Mouse (Mus musculus): ENCODE results near the gene Ndufa5. TPM values are rescaled to one million over a fixed set of nuclear protein-coding genes. Genes with fewer than 3 reads are reported as not detected.

Gene Ndufa5
- polyA plus RNA-seq, 1 experiment from 2014 or later, result 232 TPM

DNA sequence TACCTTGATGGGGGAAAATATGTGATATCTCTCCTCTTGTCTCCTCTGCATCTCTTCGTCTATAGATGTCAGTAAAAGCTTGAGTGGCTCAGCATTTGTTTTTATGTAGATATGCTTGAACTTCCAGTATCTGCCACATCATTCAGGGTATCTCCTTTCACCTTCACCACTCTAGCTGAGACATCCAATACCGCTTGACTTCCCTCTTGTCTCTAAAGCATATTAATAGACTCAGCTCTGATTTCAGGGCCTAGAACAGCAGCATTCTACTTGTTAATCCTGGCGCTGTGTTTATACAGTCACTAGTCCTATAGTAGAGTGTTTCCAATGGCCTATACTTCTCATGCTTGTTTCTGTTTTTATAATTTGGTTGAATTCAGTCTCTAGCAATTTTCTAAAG is 5.0 kb upstream of the Ndufa5 start:
- H3K4me3 ChIP-seq (ENCODE audit: low read depth, low read length), result no peak overlapping the region
- no peak for ATAC-seq (replicated peaks; ENCODE audit: low FRiP score)
- WGBS, result 80% methylated on average over 3 of the region's 3 CpGs
- no peak overlapping the region for H3K4me2 ChIP-seq (ENCODE audit: low read depth, low read length, severe bottlenecking)
- no peaks in the 10 kb centered on the region for H3K27me3 ChIP-seq (ENCODE audit: control insufficient read depth, insufficient read depth, low read length)
- no peak for DNase-seq (ENCODE audit: low spot score)
- no peaks in the 10 kb centered on the region for H3K9me3 ChIP-seq (ENCODE audit: control insufficient read depth, low read length)
- no peak overlapping the region for H3K9ac ChIP-seq (ENCODE audit: low read length)
- no peak overlapping the region for H3K27ac ChIP-seq (ENCODE audit: low read depth, low read length)
- H3K36me3 ChIP-seq (ENCODE audit: control insufficient read depth, insufficient read depth, low read length), result no peaks in the 10 kb centered on the region
- H3K4me1 ChIP-seq (replicated peaks; ENCODE audit: control insufficient read depth, insufficient read depth, low read length), result no peaks in the 10 kb centered on the region

DNA sequence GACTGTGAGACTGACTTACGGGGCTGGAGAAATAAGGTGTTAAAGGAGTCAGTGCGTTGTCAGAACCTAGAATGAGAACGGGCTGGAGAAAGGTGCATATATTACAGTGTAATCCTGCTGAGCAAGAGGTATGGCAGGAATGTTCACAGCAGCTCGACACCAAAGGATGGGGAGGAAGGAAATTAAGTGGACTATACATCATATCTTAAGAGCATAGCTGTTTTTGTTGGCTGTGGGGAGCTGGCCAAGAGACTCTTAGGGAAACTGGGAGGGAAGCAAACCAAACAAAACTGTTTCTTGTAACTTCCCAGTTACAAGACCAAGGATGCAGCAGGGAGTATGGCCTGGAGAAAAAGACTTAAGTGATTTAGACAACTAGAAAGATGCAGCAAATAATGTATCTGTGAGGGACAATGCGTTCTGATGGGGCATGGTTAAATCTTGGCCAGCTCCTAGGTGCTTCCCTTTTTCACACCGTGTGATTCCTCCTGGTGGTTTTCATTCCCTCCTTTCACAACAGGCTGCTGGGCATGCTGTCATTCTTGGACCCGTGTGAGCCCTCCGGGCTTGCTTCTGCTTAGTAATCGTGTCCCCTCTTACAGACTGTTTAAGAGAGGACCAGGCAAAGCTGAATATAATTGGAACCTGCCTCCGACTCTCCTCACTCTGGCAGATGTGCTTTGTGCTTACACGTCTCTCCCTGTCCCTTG is 3.1 kb upstream of the Ndufa5 start:
- ATAC-seq (replicated peaks; ENCODE audit: low FRiP score) (no peak), DNase-seq (ENCODE audit: low spot score) (no peak)
- peak overlapping the region; percentile 18; the same call in 1 of the 2 replicates for H3K4me2 ChIP-seq (ENCODE audit: low read depth, low read length, severe bottlenecking)
- H3K4me1 ChIP-seq (replicated peaks; ENCODE audit: control insufficient read depth, insufficient read depth, low read length), result 0 out of 2 replicates have a peak, but pooled peaks cover 2% of the 10 kb centered on the region
- 66% methylated on average over 11 of the region's 11 CpGs for WGBS
- no peaks in the 10 kb centered on the region for H3K36me3 ChIP-seq (ENCODE audit: control insufficient read depth, insufficient read depth, low read length)
- H3K9me3 ChIP-seq (ENCODE audit: control insufficient read depth, low read length), result no peaks in the 10 kb centered on the region
- no peak overlapping the region for H3K9ac ChIP-seq (ENCODE audit: low read length)
- no peak overlapping the region for H3K4me3 ChIP-seq (ENCODE audit: low read depth, low read length)
- H3K27me3 ChIP-seq (ENCODE audit: control insufficient read depth, insufficient read depth, low read length), result no peaks in the 10 kb centered on the region
- H3K27ac ChIP-seq (ENCODE audit: low read depth, low read length), result no peak overlapping the region

- no peak for ATAC-seq (replicated peaks; ENCODE audit: low FRiP score)
- Histone ChIP-seq H3K36me3 (ENCODE audit: control insufficient read depth, insufficient read depth, low read length) (no peaks in the 10 kb centered on the region), H3K27me3 (ENCODE audit: control insufficient read depth, insufficient read depth, low read length) (no peaks in the 10 kb centered on the region), H3K27ac (ENCODE audit: low read depth, low read length) (no peak overlapping the region), H3K4me2 (ENCODE audit: low read depth, low read length, severe bottlenecking) (peak overlapping the region; percentile 18; the same call in 1 of the 2 replicates), H3K4me3 (ENCODE audit: low read depth, low read length) (no peak overlapping the region), H3K9ac (ENCODE audit: low read length) (no peak overlapping the region), H3K4me1 (replicated peaks; ENCODE audit: control insufficient read depth, insufficient read depth, low read length) (0 out of 2 replicates have a peak, but pooled peaks cover 3% of the 10 kb centered on the region), H3K9me3 (ENCODE audit: control insufficient read depth, low read length) (no peaks in the 10 kb centered on the region)
- 20% methylated on average over 4 of the region's 4 CpGs for WGBS
- DNase-seq (ENCODE audit: low spot score), result peak; percentile 52
Observed at GRCm38 (mm10) chr6:24530166-24530565, 2.4 kb upstream of the Ndufa5 start.

DNA sequence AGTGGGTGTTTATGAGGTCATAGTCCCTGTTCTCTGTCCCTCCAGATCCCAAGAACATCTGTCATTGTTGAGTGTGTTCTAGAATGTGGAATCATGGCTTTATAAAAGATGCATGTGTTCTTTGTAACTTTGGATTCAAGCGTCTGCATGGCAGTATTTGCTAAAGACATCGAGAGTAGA is 141 bp upstream of the Ndufa5 start, which contains the start of gene Asb15:
Asb15 (plus strand) TSS at position 81 of the 180 bp plus-strand sequence.
- Histone ChIP-seq H3K9ac (ENCODE audit: low read length) (peak within 1 kb of the TSS; percentile 65), H3K27ac (ENCODE audit: low read depth, low read length) (no peak within 1 kb of the TSS), H3K4me1 (replicated peaks; ENCODE audit: control insufficient read depth, insufficient read depth, low read length) (0 out of 2 replicates have a peak, but pooled peaks cover 3% of the 10 kb centered on the region), H3K36me3 (ENCODE audit: control insufficient read depth, insufficient read depth, low read length) (peaks cover 2% of the 10 kb centered on the region; the same call in 1 of the 2 replicates), H3K4me2 (ENCODE audit: low read depth, low read length, severe bottlenecking) (peak within 1 kb of the TSS; percentile 56), H3K27me3 (ENCODE audit: control insufficient read depth, insufficient read depth, low read length) (no peaks in the 10 kb centered on the region), H3K9me3 (ENCODE audit: control insufficient read depth, low read length) (no peaks in the 10 kb centered on the region), H3K4me3 (ENCODE audit: low read depth, low read length) (peak within 1 kb of the TSS; percentile 82)
- WGBS, result 51% methylated on average over 2 of the region's 2 CpGs
- no peak; the same call in 1 of the 2 replicates for ATAC-seq (replicated peaks; ENCODE audit: low FRiP score)
- DNase-seq (ENCODE audit: low spot score), result no peak

GRCm38 (mm10) chr6:24525705-24526104 is 2.1 kb downstream of the Ndufa5 start:
- Histone ChIP-seq H3K27me3 (ENCODE audit: control insufficient read depth, insufficient read depth, low read length) (no peaks in the 10 kb centered on the region), H3K9ac (ENCODE audit: low read length) (no peak overlapping the region), H3K9me3 (ENCODE audit: control insufficient read depth, low read length) (no peaks in the 10 kb centered on the region), H3K4me3 (ENCODE audit: low read depth, low read length) (no peak overlapping the region), H3K27ac (ENCODE audit: low read depth, low read length) (no peak overlapping the region), H3K4me2 (ENCODE audit: low read depth, low read length, severe bottlenecking) (no peak overlapping the region), H3K36me3 (ENCODE audit: control insufficient read depth, insufficient read depth, low read length) (peaks cover 2% of the 10 kb centered on the region; the same call in 1 of the 2 replicates), H3K4me1 (replicated peaks; ENCODE audit: control insufficient read depth, insufficient read depth, low read length) (0 out of 2 replicates have a peak, but pooled peaks cover 3% of the 10 kb centered on the region)
- 90% methylated on average over 3 of the region's 3 CpGs for WGBS
- no peak for DNase-seq (ENCODE audit: low spot score)
- ATAC-seq (replicated peaks; ENCODE audit: low FRiP score), result no peak

DNA sequence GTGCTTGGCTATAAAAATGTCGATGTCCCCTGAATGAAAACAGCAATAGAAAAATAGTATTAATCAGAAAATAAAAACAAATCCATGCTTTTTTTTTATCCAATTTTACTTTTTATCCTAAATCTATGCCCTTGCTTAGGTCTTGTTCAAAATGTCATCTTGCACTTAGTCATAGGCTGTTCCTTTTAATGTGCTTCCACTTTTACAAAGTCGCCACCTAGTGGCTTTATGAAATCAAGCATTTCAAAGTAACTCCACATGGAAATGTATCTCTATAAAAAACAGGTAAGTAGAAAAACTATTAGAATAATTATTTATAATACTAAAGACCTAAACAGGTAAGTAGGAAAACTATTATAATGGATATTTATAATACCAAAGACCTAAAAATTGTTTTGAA is 11.6 kb downstream of the Ndufa5 start:
- H3K4me3 ChIP-seq (ENCODE audit: low read depth, low read length), result no peak overlapping the region
- no peak overlapping the region for H3K27ac ChIP-seq (ENCODE audit: low read depth, low read length)
- ATAC-seq (replicated peaks; ENCODE audit: low FRiP score) (peak; percentile 54; the same call in 1 of the 2 replicates), DNase-seq (ENCODE audit: low spot score) (no peak)
- no peaks in the 10 kb centered on the region for H3K27me3 ChIP-seq (ENCODE audit: control insufficient read depth, insufficient read depth, low read length)
- no peak overlapping the region for H3K4me2 ChIP-seq (ENCODE audit: low read depth, low read length, severe bottlenecking)
- H3K9ac ChIP-seq (ENCODE audit: low read length), result no peak overlapping the region
- no peaks in the 10 kb centered on the region for H3K9me3 ChIP-seq (ENCODE audit: control insufficient read depth, low read length)
- WGBS, result 47% methylated on average over 2 of the region's 2 CpGs
- no peaks in the 10 kb centered on the region; the same call in 1 of the 2 replicates for H3K36me3 ChIP-seq (ENCODE audit: control insufficient read depth, insufficient read depth, low read length)
- H3K4me1 ChIP-seq (replicated peaks; ENCODE audit: control insufficient read depth, insufficient read depth, low read length), result no peaks in the 10 kb centered on the region; the same call in 1 of the 2 replicates

DNA sequence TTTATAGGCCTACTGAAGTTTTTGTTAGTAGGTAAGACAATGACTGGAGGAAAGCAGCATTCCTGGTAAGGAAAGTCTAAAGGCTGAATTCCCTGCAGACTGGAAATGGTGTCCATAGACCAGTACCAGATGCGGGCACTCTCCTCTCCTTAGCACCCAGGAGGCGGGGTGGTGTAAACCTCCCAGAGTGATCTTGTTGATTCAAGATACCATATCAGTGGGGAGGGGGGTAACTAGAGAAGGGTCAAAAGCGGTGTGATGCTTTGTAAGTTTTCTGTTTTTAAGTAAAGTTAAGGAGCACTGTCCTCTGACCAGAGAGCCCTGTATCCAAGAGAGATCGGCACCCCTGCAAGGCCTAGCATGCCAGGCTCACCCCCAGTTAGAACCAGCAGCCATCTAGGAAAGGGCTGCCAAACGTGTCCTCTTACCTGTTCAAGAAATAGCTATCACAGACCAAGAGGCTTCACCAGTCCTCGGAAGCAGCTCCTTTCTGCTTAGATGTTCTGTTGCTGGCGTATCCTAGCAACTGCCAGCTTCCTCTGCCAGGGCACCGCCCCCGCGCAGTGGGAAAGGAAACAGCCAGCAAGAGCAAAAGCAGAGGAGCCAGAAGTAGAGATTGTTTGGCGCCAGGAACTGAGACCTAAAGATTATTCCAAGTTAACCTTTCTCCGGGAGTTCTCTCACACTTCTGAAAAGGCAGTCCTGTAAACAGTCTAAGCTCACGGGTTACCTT is 13.1 kb downstream of the Ndufa5 start, which contains the start of gene Iqub:
Iqub (minus strand) TSS at position 516 of the 733 bp plus-strand sequence.
- H3K9me3 ChIP-seq (ENCODE audit: control insufficient read depth, low read length), result no peaks in the 10 kb centered on the region
- 25% methylated on average over 13 of the region's 13 CpGs for WGBS
- 0 out of 2 replicates have a peak within 1 kb of the TSS, but pooled peaks have one; percentile 6 for H3K9ac ChIP-seq (ENCODE audit: low read length)
- H3K4me1 ChIP-seq (replicated peaks; ENCODE audit: control insufficient read depth, insufficient read depth, low read length), result no peaks in the 10 kb centered on the region; the same call in 1 of the 2 replicates
- DNase-seq (ENCODE audit: low spot score) (peak; percentile 78), ATAC-seq (replicated peaks; ENCODE audit: low FRiP score) (peak; percentile 86)
- H3K36me3 ChIP-seq (ENCODE audit: control insufficient read depth, insufficient read depth, low read length), result no peaks in the 10 kb centered on the region
- H3K27me3 ChIP-seq (ENCODE audit: control insufficient read depth, insufficient read depth, low read length), result no peaks in the 10 kb centered on the region
- H3K4me3 ChIP-seq (ENCODE audit: low read depth, low read length), result no peak within 1 kb of the TSS
- H3K27ac ChIP-seq (ENCODE audit: low read depth, low read length), result no peak within 1 kb of the TSS
- H3K4me2 ChIP-seq (ENCODE audit: low read depth, low read length, severe bottlenecking), result peak within 1 kb of the TSS; percentile 26; the same call in 1 of the 2 replicates

GRCm38 (mm10) chr6:24504141-24504540 is 23.7 kb downstream of the Ndufa5 start:
- no peak overlapping the region for H3K27ac ChIP-seq (ENCODE audit: low read depth, low read length)
- H3K27me3 ChIP-seq (ENCODE audit: control insufficient read depth, insufficient read depth, low read length), result no peaks in the 10 kb centered on the region
- H3K9ac ChIP-seq (ENCODE audit: low read length), result no peak overlapping the region
- no peak for DNase-seq (ENCODE audit: low spot score)
- no peak for ATAC-seq (replicated peaks; ENCODE audit: low FRiP score)
- no peaks in the 10 kb centered on the region for H3K9me3 ChIP-seq (ENCODE audit: control insufficient read depth, low read length)
- no peak overlapping the region for H3K4me2 ChIP-seq (ENCODE audit: low read depth, low read length, severe bottlenecking)
- 79% methylated on average over 2 of the region's 2 CpGs for WGBS
- H3K4me1 ChIP-seq (replicated peaks; ENCODE audit: control insufficient read depth, insufficient read depth, low read length), result no peaks in the 10 kb centered on the region
- H3K36me3 ChIP-seq (ENCODE audit: control insufficient read depth, insufficient read depth, low read length), result no peaks in the 10 kb centered on the region
- H3K4me3 ChIP-seq (ENCODE audit: low read depth, low read length), result no peak overlapping the region

Data from forebrain, embryonic 11.5 days (tissue).